Mouse (Mus musculus) c-Kit-positive CD71-positive TER-119-positive erythroid progenitor cells, embryonic 14.5 days (primary cell): ENCODE measurements around the gene Cdc42bpg.

Experiments
- DNase-seq: peaks from one replicate; pipeline ENCODE4 v3.0.0-alpha.2; 2013; ENCODE audit warnings: low spot score

Gene Cdc42bpg

GRCm38 (mm10) chr19:6324751-6325150 is 18.5 kb downstream of the Cdc42bpg start:
- no peak for DNase-seq

GRCm38 (mm10) chr19:6331178-6331577 is 24.9 kb downstream of the Cdc42bpg start:
- no peak for DNase-seq

DNA sequence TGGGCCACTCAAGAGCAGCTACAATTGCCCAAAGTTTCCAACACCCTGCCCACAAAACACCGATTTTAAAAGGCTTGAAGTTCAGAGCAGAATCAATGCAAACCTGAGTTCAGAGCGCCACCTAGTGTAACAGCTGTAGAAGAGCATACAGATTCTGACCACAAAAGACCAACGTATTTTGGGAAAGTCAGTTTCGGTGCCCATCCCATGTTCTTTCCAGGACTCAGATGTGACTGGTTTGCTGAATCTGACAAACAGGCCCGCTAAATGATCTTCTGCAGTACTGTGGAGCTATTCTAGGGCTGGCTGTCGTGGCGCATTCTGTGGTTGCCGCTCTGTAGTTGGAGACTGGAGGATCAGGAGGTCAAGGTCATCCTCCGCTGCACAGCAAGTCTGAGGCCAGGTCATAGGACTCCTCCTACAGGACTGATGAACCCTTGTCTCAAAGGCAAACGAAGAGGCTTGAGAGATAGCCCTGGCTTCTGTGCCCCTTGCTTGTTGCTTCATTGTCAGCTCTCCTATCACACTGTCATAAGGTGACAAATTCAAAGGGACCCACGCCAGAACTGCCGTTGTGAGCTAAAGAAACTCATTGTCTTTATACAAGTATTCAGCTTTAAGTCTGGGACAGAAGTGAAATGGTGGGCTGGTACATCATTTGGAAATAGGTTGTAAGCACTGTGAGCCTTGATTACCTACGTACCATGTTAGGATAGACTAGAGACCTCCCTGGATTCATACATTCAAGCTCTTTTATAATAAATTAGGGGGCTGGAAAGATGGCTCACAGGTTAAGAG is 25.7 kb downstream of the Cdc42bpg start:
- no peak for DNase-seq

DNA sequence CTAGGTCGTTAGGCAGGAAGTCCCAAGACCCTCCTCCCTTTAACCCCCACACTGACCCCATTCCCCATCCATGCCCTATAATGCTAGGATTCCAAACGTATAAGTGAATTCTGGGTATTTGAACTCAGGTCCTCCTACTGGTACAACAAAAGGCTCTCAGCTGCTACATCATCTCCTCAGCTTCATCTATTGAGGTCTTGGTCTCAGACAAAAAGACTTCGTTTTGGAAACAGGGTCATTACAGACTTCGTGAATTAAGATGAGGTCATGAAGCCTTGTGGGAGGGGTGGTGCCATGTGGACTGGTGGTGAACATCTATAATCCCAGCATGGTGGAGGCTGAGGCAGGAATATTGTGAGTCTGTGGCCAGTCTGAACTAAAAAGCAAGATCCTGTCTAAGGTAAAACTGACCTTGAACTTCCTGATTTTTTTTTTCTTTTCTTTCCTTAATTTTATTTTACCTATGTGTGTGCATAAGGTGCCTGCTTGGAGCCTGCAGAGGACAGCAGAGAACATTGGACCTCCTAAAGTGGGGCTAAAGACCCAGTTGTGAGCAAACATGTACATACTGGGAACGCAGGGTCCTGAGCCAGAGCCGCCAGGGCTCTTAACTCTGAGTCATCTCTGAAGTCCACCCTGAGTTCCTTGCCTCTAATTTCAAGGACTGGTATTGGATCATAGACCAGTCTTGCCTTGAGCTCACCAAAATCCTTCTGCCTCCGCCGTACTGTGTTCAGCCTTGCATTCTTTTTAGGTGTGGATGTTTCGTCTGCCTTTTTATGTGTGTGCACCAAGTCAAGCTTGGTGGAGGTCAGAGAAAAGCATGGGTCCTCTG is 27.7 kb downstream of the Cdc42bpg start:
- no peak for DNase-seq

DNA sequence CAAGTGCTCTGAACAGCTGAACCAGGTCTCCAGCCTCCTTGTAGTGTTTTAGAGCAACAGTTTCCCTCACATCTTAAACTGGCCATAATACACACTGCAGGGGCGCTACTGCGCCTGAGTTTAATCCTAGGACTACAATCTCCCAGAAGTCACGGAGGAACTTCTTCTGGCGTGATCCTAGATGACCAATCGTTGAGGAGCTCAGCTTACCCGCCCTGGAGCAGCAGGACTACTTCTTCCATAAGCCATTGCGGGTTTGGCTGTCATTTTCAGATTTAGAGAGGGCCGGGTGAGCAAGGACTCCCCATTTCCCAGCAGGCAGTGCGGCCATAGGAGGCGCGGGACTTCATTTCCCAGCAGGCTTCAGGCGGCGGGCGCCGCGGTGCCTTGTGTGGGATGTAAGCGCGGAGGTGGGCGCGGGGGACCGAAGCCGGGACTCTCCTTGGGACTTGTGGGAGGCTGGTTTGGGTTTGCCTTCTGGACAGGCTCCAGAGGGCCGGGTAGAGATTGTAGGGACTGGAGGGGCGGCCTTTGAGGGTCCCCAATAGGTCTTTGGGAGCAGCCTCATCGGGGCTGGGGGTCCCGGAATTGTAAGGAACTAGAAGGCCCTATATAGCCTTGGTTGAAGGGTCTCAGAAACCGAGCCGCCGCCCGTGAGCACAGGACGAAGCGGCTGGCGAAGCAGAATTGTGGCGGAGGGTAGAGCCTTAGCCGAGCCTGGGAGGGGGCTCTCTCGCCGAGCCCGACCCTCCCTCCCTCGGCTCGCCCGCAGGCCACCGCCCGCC is 28.6 kb downstream of the Cdc42bpg start, which contains the start of gene Men1:
TSS of gene Men1 (plus strand) at position 307 of the 785 bp plus-strand sequence.
- peak; percentile 91 for DNase-seq

GRCm38 (mm10) chr19:6335458-6335827 is 29.2 kb downstream of the Cdc42bpg start:
- no peak for DNase-seq

- no peak for DNase-seq
These were observed 30.7 kb downstream of the Cdc42bpg start for GRCm38 (mm10) chr19:6336920-6337319.

- DNase-seq = no peak
These were observed 31.9 kb downstream of the Cdc42bpg start for GRCm38 (mm10) chr19:6338171-6338570.

DNA sequence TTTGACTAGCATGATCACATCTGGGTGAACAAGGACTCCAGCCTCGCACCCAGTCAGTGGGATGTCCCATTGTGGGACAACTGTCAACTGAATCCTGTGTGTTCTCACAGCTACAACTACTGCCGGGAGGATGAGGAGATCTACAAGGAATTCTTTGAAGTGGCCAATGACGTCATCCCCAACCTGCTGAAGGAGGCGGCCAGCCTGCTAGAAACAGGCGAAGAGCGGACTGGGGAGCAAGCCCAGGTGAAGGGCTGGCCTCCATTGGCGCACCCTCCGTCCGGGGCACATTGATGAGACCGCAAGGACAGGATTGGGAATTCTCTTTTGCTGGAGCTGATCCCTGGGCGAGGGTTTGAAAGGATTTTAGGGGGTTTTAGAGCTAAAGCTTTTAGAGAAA is 32.5 kb downstream of the Cdc42bpg start:
- no peak for DNase-seq

GRCm38 (mm10) chr19:6339191-6339590 is 32.9 kb downstream of the Cdc42bpg start:
- no peak for DNase-seq

DNA sequence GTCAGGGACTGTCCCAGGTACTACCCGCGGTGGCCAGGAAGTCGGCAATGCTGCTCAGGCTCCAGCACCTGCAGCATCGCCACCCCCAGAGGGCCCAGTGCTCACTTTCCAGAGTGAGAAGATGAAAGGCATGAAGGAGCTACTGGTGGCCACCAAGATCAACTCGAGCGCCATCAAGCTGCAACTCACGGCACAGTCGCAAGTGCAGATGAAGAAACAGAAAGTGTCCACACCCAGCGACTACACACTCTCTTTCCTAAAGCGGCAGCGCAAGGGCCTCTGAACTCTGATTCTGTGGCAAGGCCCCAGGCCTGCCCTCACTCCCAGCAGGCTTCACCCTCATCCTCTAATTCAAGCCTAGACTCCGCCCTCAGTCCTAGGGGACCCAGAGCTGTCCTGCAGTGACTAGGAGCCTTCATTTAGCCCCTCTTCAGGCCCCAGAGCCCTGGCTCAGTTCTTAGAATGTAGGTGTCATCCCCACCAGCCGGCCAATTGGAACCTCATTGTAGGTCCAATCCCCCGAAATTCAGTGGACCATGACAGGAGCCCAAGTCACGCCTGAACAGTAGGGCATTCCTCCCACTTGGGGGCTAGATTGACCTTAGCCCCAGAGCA is 33.7 kb downstream of the Cdc42bpg start:
- no peak for DNase-seq

- peak; percentile 78 for DNase-seq
These were observed 34.5 kb downstream of the Cdc42bpg start, which contains the start of gene Map4k2 for GRCm38 (mm10) chr19:6340524-6341452. Gene Map4k2, plus strand, starts transcription at chr19:6341135.

GRCm38 (mm10) chr19:6341453-6342077 is 35.3 kb downstream of the Cdc42bpg start:
- DNase-seq = no peak

DNA sequence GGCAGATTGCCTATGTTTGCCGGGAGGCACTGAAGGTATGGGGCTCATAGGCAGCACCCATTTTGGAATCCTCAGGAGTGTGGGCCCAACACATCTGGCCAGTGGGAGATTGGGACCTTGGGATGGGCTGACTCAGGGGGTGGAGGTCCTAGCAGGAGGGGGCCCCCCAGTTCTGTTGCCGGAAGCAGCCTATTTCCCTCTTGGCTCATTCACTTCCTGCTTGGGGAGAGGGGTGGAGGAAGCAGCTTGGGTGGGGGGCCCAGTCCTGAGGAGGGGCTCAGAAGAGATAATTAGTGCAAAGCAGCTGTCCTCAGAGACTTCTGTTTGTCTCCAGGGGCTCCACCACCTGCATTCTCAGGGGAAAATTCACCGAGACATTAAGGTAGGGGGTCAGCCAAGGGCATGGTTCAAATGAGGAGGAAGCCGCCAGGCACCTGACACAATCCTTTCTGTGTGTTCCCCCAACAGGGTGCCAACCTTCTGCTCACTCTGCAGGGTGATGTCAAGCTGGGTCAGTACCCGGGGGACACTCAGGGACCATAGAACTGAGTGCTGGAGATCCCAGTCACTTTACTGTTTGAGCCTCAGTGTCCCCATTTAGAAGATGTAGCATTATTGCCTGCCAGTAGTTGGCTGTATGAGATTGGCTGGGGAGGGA is 36.1 kb downstream of the Cdc42bpg start:
- no peak for DNase-seq

- no peak for DNase-seq
These were observed 37.0 kb downstream of the Cdc42bpg start for GRCm38 (mm10) chr19:6343066-6343925.

DNA sequence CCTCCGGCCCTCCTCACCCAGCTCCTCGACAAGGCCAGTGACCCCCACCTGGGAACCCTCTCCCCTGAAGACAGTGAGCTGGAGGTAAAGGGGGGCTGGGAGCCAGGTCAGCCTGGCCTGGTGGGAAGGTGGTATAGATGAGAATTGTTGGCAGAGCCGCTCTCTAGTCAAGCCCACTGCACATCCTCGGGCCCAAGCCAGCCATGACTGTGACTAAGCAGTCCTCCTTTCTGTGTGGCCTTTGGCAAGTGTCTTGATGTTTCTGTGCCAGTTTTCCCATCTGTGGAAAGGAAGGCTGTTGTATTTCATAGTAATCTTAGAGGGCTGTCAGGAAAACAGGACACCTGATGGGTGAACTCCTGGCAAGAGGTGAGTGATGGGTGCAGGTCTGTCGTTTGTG is 37.7 kb downstream of the Cdc42bpg start:
- DNase-seq = no peak

GRCm38 (mm10) chr19:6346023-6346422 is 39.8 kb downstream of the Cdc42bpg start:
- DNase-seq = no peak

GRCm38 (mm10) chr19:6346661-6347060 is 40.4 kb downstream of the Cdc42bpg start:
- DNase-seq = no peak

DNA sequence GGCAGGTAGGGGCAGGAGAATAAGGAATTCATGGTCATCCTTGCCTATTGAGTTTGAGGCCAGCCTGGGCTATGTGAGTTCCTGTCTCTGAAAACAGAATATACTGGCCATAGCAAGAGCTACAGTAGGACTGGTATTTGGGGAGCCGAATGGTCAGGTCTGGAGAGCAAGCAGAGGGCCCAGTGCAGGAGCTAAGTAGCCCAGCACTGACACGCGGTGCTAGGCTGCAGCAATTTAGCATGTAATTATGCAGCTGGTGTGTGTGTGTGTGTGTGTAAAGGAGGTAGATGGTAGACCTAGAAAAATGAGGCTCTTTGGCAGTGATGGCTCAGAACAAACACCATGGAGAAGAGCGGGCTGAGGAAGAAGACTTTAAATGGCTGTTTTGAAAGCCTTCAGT is 41.4 kb downstream of the Cdc42bpg start:
- DNase-seq = no peak
